Mouse (Mus musculus): Measurements from ENCODE around the gene Dcakd. TPM values are rescaled to one million over a fixed set of nuclear protein-coding genes. Genes with fewer than 3 reads are reported as not detected.
A peak's percentile ranks its signal among the peaks of the same experiment; 100 is the strongest.
"Not testable (repeated sequence)": the region's sequence is repeated elsewhere in the genome, so short reads cannot be mapped to it uniquely, and the experiment has no call there.

Dcakd gene
- polyA plus RNA-seq, 1 experiment from 2014 or later = 163 TPM

DNA sequence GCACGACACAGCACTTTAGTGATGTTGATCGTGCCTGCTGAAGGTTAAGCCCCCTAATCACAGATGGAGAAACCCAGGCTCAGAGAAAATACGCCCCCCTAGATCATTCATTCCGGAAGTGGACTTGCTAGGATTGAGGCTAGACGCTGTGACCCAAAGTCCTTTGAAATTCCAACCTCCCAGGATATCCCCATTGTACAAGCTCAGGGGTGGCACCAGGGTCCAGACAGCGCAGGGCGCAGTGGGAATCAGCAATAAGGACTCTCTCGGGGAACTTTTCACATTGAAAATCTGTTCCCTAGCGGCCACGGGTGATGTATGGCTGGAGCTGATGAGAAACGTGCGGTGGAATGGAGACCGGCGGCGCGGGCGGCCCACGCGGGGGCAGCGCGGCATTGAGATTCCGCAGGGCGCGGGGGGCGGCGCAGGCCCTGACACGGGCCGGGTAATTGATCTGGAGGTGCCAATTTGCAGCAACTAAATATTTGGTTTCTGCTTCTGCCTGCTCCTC lies 38.4 kb downstream of the Dcakd start:
- WGBS = 6% methylated on average over 28 of the region's 28 CpGs
- Histone ChIP-seq H3K4me2 (replicated peaks) (peak overlapping the region; percentile 68), H3K4me3 (peak overlapping the region; percentile 36), H3K36me3 (peaks cover 10% of the 10 kb centered on the region), H3K4me1 (peaks cover 52% of the 10 kb centered on the region), H3K9me3 (no peaks in the 10 kb centered on the region), H3K27ac (replicated peaks) (0 out of 2 replicates have a peak overlapping the region, but pooled peaks have one; percentile 22), H3K27me3 (peaks cover 50% of the 10 kb centered on the region), H3K9ac (replicated peaks) (peak overlapping the region; percentile 44)
- no peak for ATAC-seq (ENCODE audit: low FRiP score, low read depth)

- no peak for ATAC-seq (ENCODE audit: low FRiP score, low read depth)
- peaks cover 18% of the 10 kb centered on the region for H3K4me1 ChIP-seq
Measured at GRCm38 (mm10) chr11:102985160-102985559, 43.0 kb downstream of the Dcakd start.

DNA sequence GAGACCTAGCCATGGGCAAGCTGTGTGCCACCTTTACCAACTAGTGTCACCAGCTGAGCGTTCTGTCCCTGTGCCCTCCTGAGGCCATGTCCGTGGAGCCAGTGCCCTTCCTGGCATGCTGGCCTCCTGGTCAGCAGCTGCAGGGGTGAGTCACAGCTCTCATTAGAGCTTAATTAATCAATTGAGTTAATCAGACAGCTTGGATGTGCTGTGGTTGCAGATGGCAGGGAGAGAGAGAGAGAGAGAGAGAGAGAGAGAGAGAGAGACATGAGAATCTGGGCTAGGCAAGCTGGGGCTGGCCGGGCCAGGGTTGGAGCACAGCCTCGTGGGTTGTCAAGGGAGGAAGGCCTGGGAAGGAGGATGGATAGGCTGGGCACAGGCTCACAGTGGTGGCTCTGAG lies 43.5 kb downstream of the Dcakd start:
- no peak for ATAC-seq (ENCODE audit: low FRiP score, low read depth)
- 64% methylated on average over 4 of the region's 4 CpGs for WGBS

More at GRCm38 (mm10) chr11:102985160-102985559, 43.0 kb downstream of the Dcakd start:
- Histone ChIP-seq H3K4me2 (replicated peaks) (no peak overlapping the region), H3K27ac (replicated peaks) (no peak overlapping the region), H3K9ac (replicated peaks) (no peak overlapping the region), H3K27me3 (peaks cover 26% of the 10 kb centered on the region), H3K4me3 (no peak overlapping the region), H3K9me3 (no peaks in the 10 kb centered on the region), H3K36me3 (no peaks in the 10 kb centered on the region)
- 51% methylated on average over 6 of the region's 6 CpGs for WGBS

DNA sequence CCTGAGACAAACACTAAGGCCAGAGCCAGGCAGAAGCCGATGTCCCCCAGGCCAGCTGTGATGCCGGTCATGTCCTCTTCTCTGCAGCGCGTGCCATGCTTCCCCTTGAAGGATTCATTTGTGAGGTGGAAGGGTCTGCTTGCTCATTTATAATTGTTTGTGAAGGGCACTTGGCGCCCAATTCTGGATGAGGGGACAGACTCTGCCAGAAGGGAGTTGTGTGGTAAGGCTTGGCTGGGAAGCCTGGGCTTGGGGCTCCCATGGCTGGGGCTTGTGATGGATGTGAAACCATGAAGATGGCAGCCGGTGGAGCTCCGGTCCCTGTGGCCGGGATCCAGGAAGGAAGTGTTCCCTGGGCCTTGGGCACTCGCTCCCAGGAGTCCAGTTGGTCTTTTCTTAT lies 44.0 kb downstream of the Dcakd start:
- WGBS = 92% methylated on average over 9 of the region's 9 CpGs
- ATAC-seq (ENCODE audit: low FRiP score, low read depth) = no peak
- no peaks in the 10 kb centered on the region for H3K36me3 ChIP-seq
- H3K9me3 ChIP-seq = no peaks in the 10 kb centered on the region
- H3K27me3 ChIP-seq = peaks cover 15% of the 10 kb centered on the region
- no peak overlapping the region for H3K4me2 ChIP-seq (replicated peaks)
- no peak overlapping the region for H3K9ac ChIP-seq (replicated peaks)
- H3K27ac ChIP-seq (replicated peaks) = no peak overlapping the region
- peaks cover 11% of the 10 kb centered on the region; the same call in 1 of the 2 replicates for H3K4me1 ChIP-seq
- no peak overlapping the region for H3K4me3 ChIP-seq

More for the DNA sequence above, 43.5 kb downstream of the Dcakd start:
- Histone ChIP-seq H3K9me3 (no peaks in the 10 kb centered on the region), H3K27me3 (peaks cover 21% of the 10 kb centered on the region), H3K36me3 (no peaks in the 10 kb centered on the region), H3K4me1 (peaks cover 12% of the 10 kb centered on the region), H3K4me3 (no peak overlapping the region), H3K27ac (replicated peaks) (no peak overlapping the region), H3K4me2 (replicated peaks) (no peak overlapping the region), H3K9ac (replicated peaks) (no peak overlapping the region)

GRCm38 (mm10) chr11:102981151-102981890 lies 46.8 kb downstream of the Dcakd start:
- no peak overlapping the region for H3K4me2 ChIP-seq (replicated peaks)
- H3K4me1 ChIP-seq = 0 out of 2 replicates have a peak, but pooled peaks cover 11% of the 10 kb centered on the region
- 71% methylated on average over 10 of the region's 10 CpGs for WGBS
- H3K36me3 ChIP-seq = no peaks in the 10 kb centered on the region
- no peaks in the 10 kb centered on the region for H3K9me3 ChIP-seq
- H3K9ac ChIP-seq (replicated peaks) = no peak overlapping the region
- peaks cover 6% of the 10 kb centered on the region for H3K27me3 ChIP-seq
- ATAC-seq (ENCODE audit: low FRiP score, low read depth) = no peak
- no peak overlapping the region for H3K4me3 ChIP-seq
- H3K27ac ChIP-seq (replicated peaks) = no peak overlapping the region

GRCm38 (mm10) chr11:102978052-102978666 lies 50.0 kb downstream of the Dcakd start:
- H3K4me1 ChIP-seq = 0 out of 2 replicates have a peak, but pooled peaks cover 1% of the 10 kb centered on the region
- no peaks in the 10 kb centered on the region for H3K36me3 ChIP-seq
- no peak overlapping the region for H3K27ac ChIP-seq (replicated peaks)
- H3K4me2 ChIP-seq (replicated peaks) = no peak overlapping the region
- H3K9ac ChIP-seq (replicated peaks) = no peak overlapping the region
- H3K4me3 ChIP-seq = no peak overlapping the region
- WGBS = 67% methylated on average over 6 of the region's 6 CpGs
- peaks cover 6% of the 10 kb centered on the region for H3K27me3 ChIP-seq
- H3K9me3 ChIP-seq = no peaks in the 10 kb centered on the region
- ATAC-seq (ENCODE audit: low FRiP score, low read depth) = no peak

GRCm38 (mm10) chr11:102975966-102976365 lies 52.2 kb downstream of the Dcakd start:
- H3K27ac ChIP-seq (replicated peaks); ATAC-seq (ENCODE audit: low FRiP score, low read depth); H3K4me2 ChIP-seq (replicated peaks); H3K9ac ChIP-seq (replicated peaks); H3K4me3 ChIP-seq; H3K9me3 ChIP-seq; H3K4me1 ChIP-seq; H3K36me3 ChIP-seq: not testable (repeated sequence)
- peaks cover 16% of the 10 kb centered on the region; the same call in 1 of the 2 replicates for H3K27me3 ChIP-seq
- 83% methylated on average over 9 of the region's 9 CpGs for WGBS

DNA sequence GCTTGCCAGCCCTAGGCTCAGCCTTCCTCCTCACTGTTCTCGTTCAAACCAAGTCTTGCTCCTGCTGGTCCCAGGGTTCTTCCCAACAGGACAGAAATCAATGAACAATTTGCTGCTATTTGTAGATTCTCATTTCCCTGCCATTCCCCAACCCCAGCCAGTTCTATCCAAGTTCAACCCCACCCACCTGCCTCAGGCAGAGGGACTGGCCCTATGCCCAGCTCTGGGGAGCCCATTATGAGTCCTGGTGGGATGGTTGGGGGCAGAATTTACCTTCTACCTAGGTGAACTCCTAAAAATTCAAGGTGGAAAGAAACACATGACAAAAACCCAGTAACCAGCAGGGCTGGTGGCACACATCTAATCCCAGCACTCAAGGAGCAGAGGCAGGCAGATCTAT lies 55.8 kb downstream of the Dcakd start:
- Histone ChIP-seq H3K4me1 (0 out of 2 replicates have a peak, but pooled peaks cover 3% of the 10 kb centered on the region), H3K9ac (replicated peaks) (no peak overlapping the region), H3K4me3 (no peak overlapping the region), H3K27me3 (peaks cover 31% of the 10 kb centered on the region; the same call in 1 of the 2 replicates), H3K36me3 (no peaks in the 10 kb centered on the region), H3K9me3 (no peaks in the 10 kb centered on the region), H3K4me2 (replicated peaks) (no peak overlapping the region), H3K27ac (replicated peaks) (no peak overlapping the region)
- ATAC-seq (ENCODE audit: low FRiP score, low read depth) = no peak
- WGBS = 75% methylated on average over 1 of the region's 1 CpGs

GRCm38 (mm10) chr11:102971604-102972003 lies 56.5 kb downstream of the Dcakd start:
- Histone ChIP-seq H3K9me3 (no peaks in the 10 kb centered on the region), H3K27me3 (peaks cover 38% of the 10 kb centered on the region), H3K4me1 (0 out of 2 replicates have a peak, but pooled peaks cover 4% of the 10 kb centered on the region), H3K9ac (replicated peaks) (no peak overlapping the region), H3K4me2 (replicated peaks) (no peak overlapping the region), H3K4me3 (no peak overlapping the region), H3K36me3 (no peaks in the 10 kb centered on the region), H3K27ac (replicated peaks) (no peak overlapping the region)
- 63% methylated on average over 5 of the region's 5 CpGs for whole genome bisulfite sequencing
- ATAC-seq (ENCODE audit: low FRiP score, low read depth) = no peak

DNA sequence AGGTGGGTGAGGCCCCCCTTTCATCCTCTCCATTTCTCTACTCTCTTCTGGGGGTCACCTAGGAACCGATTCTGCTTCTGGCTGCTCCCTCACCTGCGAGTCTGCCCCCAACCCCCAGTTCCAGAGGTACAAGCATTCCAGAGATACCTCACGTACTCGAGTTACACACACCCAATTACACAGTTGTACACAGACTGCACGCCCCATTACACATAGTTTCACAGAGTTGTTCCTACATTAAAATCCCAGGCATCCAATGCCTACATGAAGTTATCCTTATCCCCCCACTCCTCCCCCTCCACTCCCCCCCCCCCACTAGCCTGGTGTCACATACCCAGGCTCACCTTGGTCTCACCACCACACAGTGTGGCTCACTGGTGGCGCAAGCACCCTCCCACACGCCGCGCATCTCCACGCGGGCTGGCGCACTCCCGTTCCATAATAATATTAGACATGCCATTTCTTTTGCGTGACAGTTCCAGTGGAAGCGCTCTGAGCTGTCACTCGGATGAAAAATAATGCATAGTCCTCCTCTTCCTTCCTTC lies 63.5 kb downstream of the Dcakd start:
- no peak overlapping the region for H3K4me3 ChIP-seq
- H3K4me2 ChIP-seq (replicated peaks) = no peak overlapping the region
- no peak for ATAC-seq (ENCODE audit: low FRiP score, low read depth)
- peaks cover 27% of the 10 kb centered on the region for H3K4me1 ChIP-seq
- H3K27me3 ChIP-seq = peaks cover 44% of the 10 kb centered on the region
- peak overlapping the region; percentile 91 for H3K27ac ChIP-seq (replicated peaks)
- H3K9ac ChIP-seq (replicated peaks) = no peak overlapping the region
- no peaks in the 10 kb centered on the region for H3K9me3 ChIP-seq
- no peaks in the 10 kb centered on the region for H3K36me3 ChIP-seq
- WGBS = 74% methylated on average over 16 of the region's 16 CpGs

GRCm38 (mm10) chr11:102963855-102964546 lies 64.1 kb downstream of the Dcakd start:
- Histone ChIP-seq H3K4me3 (peak overlapping the region; percentile 12; the same call in 1 of the 2 replicates), H3K27me3 (peaks cover 41% of the 10 kb centered on the region), H3K27ac (replicated peaks) (peak overlapping the region; percentile 91), H3K9me3 (no peaks in the 10 kb centered on the region), H3K4me1 (peaks cover 27% of the 10 kb centered on the region), H3K4me2 (replicated peaks) (peak overlapping the region; percentile 45), H3K36me3 (no peaks in the 10 kb centered on the region), H3K9ac (replicated peaks) (peak overlapping the region; percentile 37)
- 18% methylated on average over 24 of the region's 24 CpGs for WGBS
- ATAC-seq (ENCODE audit: low FRiP score, low read depth) = peak; percentile 24; the same call in 1 of the 2 replicates
